Mouse (Mus musculus) spleen, adult 2 months (tissue): Measurements from ENCODE around the gene Enkur. TPM values are rescaled to one million over a fixed set of nuclear protein-coding genes. Genes with fewer than 3 reads are reported as not detected.
A peak's percentile ranks its signal among the peaks of the same experiment; 100 is the strongest.
"Not testable (repeated sequence)": the region's sequence is repeated elsewhere in the genome, so short reads cannot be mapped to it uniquely, and the experiment has no call there.

Experiments used
- DNase-seq, 2 experiments: peaks; one replicate each; pipeline versions ENCODE4 v3.0.0 to v3.0.0-alpha.2; 2012 to 2021; ENCODE audit warnings: low spot score in 2 of 2, low read depth in 1 of 2
- H3K27ac ChIP-seq: fragments of 200-500 bp; 2 replicates; pipeline ENCODE4 v1.5.1; 2012; ENCODE audit warnings: low read length, inconsistent platforms; ENCODE audit not compliant: insufficient read depth
- H3K27me3 ChIP-seq: fragments of 200-500 bp; 2 replicates; pipeline ENCODE4 v1.6.1; 2012; ENCODE audit warnings: mild to moderate bottlenecking, moderate library complexity, low read length, inconsistent platforms; ENCODE audit not compliant: control insufficient read depth, insufficient read depth
- H3K36me3 ChIP-seq: fragments of 200-500 bp; 2 replicates; pipeline ENCODE4 v1.6.1; 2012; ENCODE audit warnings: mild to moderate bottlenecking, low read length, inconsistent platforms; ENCODE audit not compliant: control insufficient read depth, insufficient read depth
- H3K4me1 ChIP-seq: fragments of 200-500 bp; 2 replicates; pipeline ENCODE4 v1.6.1; 2011; ENCODE audit warnings: inconsistent platforms; ENCODE audit not compliant: control insufficient read depth, insufficient read depth, insufficient read length
- H3K4me3 ChIP-seq: fragments of 200-500 bp; 2 replicates; pipeline ENCODE4 v1.5.1; 2011; ENCODE audit warnings: mild to moderate bottlenecking, inconsistent platforms; ENCODE audit not compliant: insufficient read depth, insufficient read length; ENCODE audit errors: extremely low read depth
- CTCF ChIP-seq: fragments of 200-500 bp; IDR thresholded peaks from 2 replicates; pipeline ENCODE4 v1.5.1; 2011; ENCODE audit warnings: mild to moderate bottlenecking, inconsistent platforms; ENCODE audit not compliant: insufficient read depth, insufficient read length, insufficient replicate concordance; ENCODE audit errors: extremely low read depth
- POLR2A ChIP-seq: fragments of 200-500 bp; IDR thresholded peaks from 2 replicates; pipeline ENCODE4 v1.6.1; 2011; ENCODE audit warnings: low read depth, low read length, inconsistent platforms
- WGBS: fragments of 180-500 bp; shearing (Covaris S2); methylation state at CpG from one replicate; pipeline ENCODE4 v1.1.7; 2018; 5-methylcytosine and 5-hydroxymethylcytosine counted together
- polyA plus RNA-seq: library from polyadenylated mRNA; depleted of rRNA; stranded (reverse); fragments of >200 nt; gene quantifications from 2 replicates; pipeline ENCODE4 v1.2.3, GENCODE M21; 2012; rRNA removed

Enkur gene
- not detected in 2 replicates for polyA plus RNA-seq

- TF ChIP-seq CTCF (no peak), POLR2A (peak; percentile 74)
- Histone ChIP-seq H3K27me3 (no peaks in the 10 kb centered on the region), H3K4me3 (peak within 1 kb of the TSS; percentile 70), H3K27ac (peak within 1 kb of the TSS; percentile 41), H3K4me1 (peaks cover 2% of the 10 kb centered on the region; the same call in 1 of the 2 replicates), H3K36me3 (no peaks in the 10 kb centered on the region)
- 1% methylated on average over 43 of the region's 43 CpGs for WGBS
- peak; percentile 93 to 98 for DNase-seq
Measured at GRCm38 (mm10) chr2:21204912-21205830, at the start of gene Enkur, which contains the start of gene Thnsl1. Gene Enkur, minus strand, starts transcription at chr2:21205365. Gene Thnsl1, plus strand, starts transcription at chr2:21205724.

GRCm38 (mm10) chr2:21254308-21254707 is 49.1 kb upstream of the Enkur start:
- H3K4me1 ChIP-seq, result no peaks in the 10 kb centered on the region
- H3K27ac ChIP-seq, result no peak overlapping the region
- no peaks in the 10 kb centered on the region for H3K27me3 ChIP-seq
- no peaks in the 10 kb centered on the region for H3K36me3 ChIP-seq
- no peak overlapping the region for H3K4me3 ChIP-seq
- DNase-seq, result no peak
- no peak for TF ChIP-seq CTCF
- TF ChIP-seq POLR2A, result no peak

- Histone ChIP-seq H3K4me3 (no peak overlapping the region), H3K36me3 (no peaks in the 10 kb centered on the region), H3K27me3 (no peaks in the 10 kb centered on the region), H3K27ac (no peak overlapping the region), H3K4me1 (no peaks in the 10 kb centered on the region)
- TF ChIP-seq CTCF, result no peak
- no peak for TF ChIP-seq POLR2A
- 80% methylated on average over 3 of the region's 3 CpGs for WGBS
- no peak for DNase-seq
Measured at GRCm38 (mm10) chr2:21253644-21254043, 48.5 kb upstream of the Enkur start.

- Histone ChIP-seq H3K27ac (no peak overlapping the region), H3K36me3 (no peaks in the 10 kb centered on the region), H3K4me3 (no peak overlapping the region), H3K27me3 (no peaks in the 10 kb centered on the region), H3K4me1 (no peaks in the 10 kb centered on the region)
- no peak for DNase-seq
- no peak for TF ChIP-seq POLR2A
- TF ChIP-seq CTCF, result no peak
- WGBS, result 86% methylated on average over 2 of the region's 2 CpGs
Measured at GRCm38 (mm10) chr2:21245477-21246102, 40.4 kb upstream of the Enkur start.

GRCm38 (mm10) chr2:21244986-21245385 is 39.8 kb upstream of the Enkur start:
- no peaks in the 10 kb centered on the region for H3K27me3 ChIP-seq
- no peak overlapping the region for H3K27ac ChIP-seq
- no peaks in the 10 kb centered on the region for H3K36me3 ChIP-seq
- H3K4me1 ChIP-seq, result no peaks in the 10 kb centered on the region
- H3K4me3 ChIP-seq, result no peak overlapping the region
- 86% methylated on average over 4 of the region's 4 CpGs for WGBS
- DNase-seq, result no peak
- TF ChIP-seq CTCF (no peak), POLR2A (no peak)

GRCm38 (mm10) chr2:21244104-21244503 is 38.9 kb upstream of the Enkur start:
- not testable (repeated sequence) for H3K36me3 ChIP-seq, H3K27me3 ChIP-seq, H3K27ac ChIP-seq, DNase-seq, H3K4me1 ChIP-seq, H3K4me3 ChIP-seq
- 95% methylated on average over 4 of the region's 6 CpGs for WGBS

GRCm38 (mm10) chr2:21236846-21237245 is 31.7 kb upstream of the Enkur start:
- Histone ChIP-seq H3K27ac (no peak overlapping the region), H3K36me3 (no peaks in the 10 kb centered on the region), H3K4me1 (no peaks in the 10 kb centered on the region), H3K4me3 (no peak overlapping the region), H3K27me3 (no peaks in the 10 kb centered on the region)
- DNase-seq, result no peak
- 54% methylated on average over 5 of the region's 5 CpGs for WGBS
- no peak for TF ChIP-seq POLR2A
